Mouse (Mus musculus): ENCODE data around the gene Paqr6. TPM values are rescaled to one million over a fixed set of nuclear protein-coding genes. Genes with fewer than 3 reads are reported as not detected.
A peak's percentile ranks its signal among the peaks of the same experiment; 100 is the strongest.

The Paqr6 gene
- 1 to 10 TPM in 1 of 2 experiments, under 1 TPM in 1; 0.46 to 1.2 TPM for total RNA-seq (2021)

- intact Hi-C loops (cut with DNase I), result no loop called here
- DNase-seq, result peak; percentile 59 to 74
These were observed at the start of gene Paqr6 for GRCm38 (mm10) chr3:88364337-88364736. Gene Paqr6, plus strand, starts transcription at chr3:88364584.

- DNase-seq, result peak; percentile 66 to 71
- intact Hi-C loops (cut with DNase I), result loop anchor here (1.0 kb wide), 1 partner anchor 10 kb away; no protein-coding TSS in a partner anchor
These were observed 39.4 kb upstream of the Paqr6 start, which contains the start of gene Glmp for GRCm38 (mm10) chr3:88324951-88325405. Gene Glmp, plus strand, starts transcription at chr3:88325023.

- intact Hi-C loops (cut with DNase I), result no loop called here
- no peak for DNase-seq
These were observed 35.4 kb upstream of the Paqr6 start for GRCm38 (mm10) chr3:88328956-88329355.

DNA sequence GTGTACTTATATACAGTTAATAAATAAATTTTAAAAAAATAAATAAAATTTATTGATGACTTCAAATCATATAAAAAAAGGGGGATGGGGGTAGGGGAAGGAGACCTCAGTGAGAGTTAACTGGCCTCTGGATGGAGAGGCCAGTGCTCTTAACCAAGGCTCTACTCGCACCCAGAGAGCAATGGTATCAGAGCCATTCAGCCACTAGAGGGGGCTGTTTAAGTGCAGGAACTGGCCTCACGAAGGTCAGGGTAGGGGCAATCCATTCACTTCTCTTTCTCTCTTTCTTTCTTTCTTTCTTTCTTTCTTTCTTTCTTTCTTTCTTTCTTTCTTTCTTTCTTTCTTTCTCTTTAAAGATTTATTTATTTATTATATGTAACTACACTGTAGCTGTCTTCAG is 33.1 kb upstream of the Paqr6 start:
- DNase-seq, result peak in 1 of 2 experiments; percentile 45
- intact Hi-C loops (cut with DNase I), result no loop called here

GRCm38 (mm10) chr3:88334029-88334658 is 30.2 kb upstream of the Paqr6 start:
- no peak for DNase-seq
- intact Hi-C loops (cut with DNase I), result no loop called here

GRCm38 (mm10) chr3:88334902-88335435 is 29.4 kb upstream of the Paqr6 start:
- DNase-seq, result no peak
- intact Hi-C loops (cut with DNase I), result loop anchor here (1.0 to 5.0 kb wide), 2 partner anchors 10 to 38 kb away; partner anchors contain the start of genes Cct3, Glmp and Tsacc

- intact Hi-C loops (cut with DNase I), result loop anchor here (1.0 to 5.0 kb wide), 2 partner anchors 10 to 38 kb away; partner anchors contain the start of genes Cct3, Glmp and Tsacc
- peak in 1 of 2 experiments; percentile 16 for DNase-seq
These were observed 28.8 kb upstream of the Paqr6 start for GRCm38 (mm10) chr3:88335436-88336053.

GRCm38 (mm10) chr3:88336058-88337013 is 28.0 kb upstream of the Paqr6 start, which contains the start of the genes Tmem79 and Smg5:
Gene Tmem79, minus strand, starts transcription at chr3:88336148.
Gene Smg5, plus strand, starts transcription at chr3:88336260.
- intact Hi-C loops (cut with DNase I), result loop anchor here (5.0 kb wide), 1 partner anchor 39 kb away; the partner anchor contains the start of genes Cct3 and Tsacc
- DNase-seq, result peak; percentile 95 to 99

DNA sequence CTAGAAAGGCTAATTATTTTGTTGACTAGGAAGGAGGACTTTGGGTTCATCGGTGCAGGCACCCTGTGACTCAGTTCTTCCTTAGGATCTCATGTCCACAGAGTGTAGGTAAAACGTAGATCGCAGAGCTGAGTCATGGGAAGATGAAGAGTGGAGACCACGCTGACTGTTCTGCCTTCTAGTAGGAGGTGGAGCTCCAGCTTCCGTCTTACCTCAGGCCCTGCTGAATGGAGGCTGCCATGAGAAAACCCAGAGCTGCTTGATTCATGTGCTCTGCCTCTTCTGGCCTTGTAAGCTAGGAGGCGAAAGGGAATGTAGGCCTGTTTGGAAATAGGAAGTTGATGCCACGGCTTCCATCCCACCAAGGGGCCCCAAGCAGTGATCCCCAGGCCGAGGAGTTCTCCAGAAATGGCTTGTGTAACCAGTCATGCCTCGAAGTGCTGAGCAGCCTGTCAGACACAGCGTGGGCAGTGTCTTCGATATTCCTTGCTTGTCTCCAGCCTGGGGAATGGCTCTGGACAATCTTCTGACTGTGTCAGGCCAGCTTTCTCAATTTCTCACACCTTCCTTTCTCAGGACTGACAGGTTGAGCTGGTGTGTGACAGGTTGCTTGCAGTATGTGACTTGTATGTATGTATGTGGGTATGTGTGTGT is 26.9 kb upstream of the Paqr6 start:
- no peak for DNase-seq
- intact Hi-C loops (cut with DNase I), result loop anchor here (5.0 kb wide), 1 partner anchor 40 kb away; the partner anchor contains the start of genes Cct3 and Tsacc

GRCm38 (mm10) chr3:88338316-88338715 is 26.1 kb upstream of the Paqr6 start:
- intact Hi-C loops (cut with DNase I), result loop anchor here (5.0 kb wide), 1 partner anchor 41 kb away; the partner anchor contains the start of genes Cct3 and Tsacc
- no peak for DNase-seq

DNA sequence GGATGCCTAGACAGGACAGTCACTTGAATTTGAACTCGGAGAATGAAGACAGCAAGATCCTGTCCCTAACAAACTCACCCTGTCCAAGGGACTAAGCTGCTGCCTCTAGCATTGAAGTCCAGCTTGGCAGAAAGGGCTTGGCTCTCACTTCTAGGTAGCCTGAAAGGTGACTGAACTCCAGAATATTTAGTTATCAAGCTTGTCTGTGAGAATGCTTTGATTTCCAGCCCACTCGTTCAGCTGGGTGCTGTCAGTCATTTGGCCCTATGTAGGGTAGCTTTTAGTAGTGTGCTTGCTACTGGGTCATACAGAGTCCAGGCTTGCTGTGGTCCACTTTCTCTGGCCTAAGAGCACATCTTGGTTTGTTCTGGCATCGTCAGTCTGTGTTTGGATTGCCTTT is 25.4 kb upstream of the Paqr6 start:
- intact Hi-C loops (cut with DNase I), result loop anchor here (5.0 kb wide), 1 partner anchor 42 kb away; the partner anchor contains the start of genes Cct3 and Tsacc
- no peak for DNase-seq

DNA sequence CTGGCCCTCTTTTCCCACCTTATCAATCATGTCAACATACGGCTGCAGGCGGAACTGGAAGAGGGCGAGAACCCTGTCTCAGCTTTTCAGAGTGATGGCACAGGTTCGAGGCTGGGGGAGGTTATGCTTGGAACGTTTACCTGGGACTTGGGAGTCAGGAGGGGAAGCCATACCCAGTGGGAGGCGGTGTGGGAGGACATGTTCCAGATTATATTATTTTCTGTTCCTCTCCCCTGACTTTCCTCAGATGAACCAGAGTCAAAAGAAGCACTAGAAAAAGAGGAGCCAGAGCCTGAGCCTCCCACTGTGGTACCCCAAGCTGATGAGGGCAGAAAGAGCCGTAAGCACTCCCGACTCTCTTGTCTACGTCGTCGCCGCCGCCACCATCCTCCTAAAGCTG is 13.7 kb upstream of the Paqr6 start:
- DNase-seq, result no peak
- intact Hi-C loops (cut with DNase I), result no loop called here

DNA sequence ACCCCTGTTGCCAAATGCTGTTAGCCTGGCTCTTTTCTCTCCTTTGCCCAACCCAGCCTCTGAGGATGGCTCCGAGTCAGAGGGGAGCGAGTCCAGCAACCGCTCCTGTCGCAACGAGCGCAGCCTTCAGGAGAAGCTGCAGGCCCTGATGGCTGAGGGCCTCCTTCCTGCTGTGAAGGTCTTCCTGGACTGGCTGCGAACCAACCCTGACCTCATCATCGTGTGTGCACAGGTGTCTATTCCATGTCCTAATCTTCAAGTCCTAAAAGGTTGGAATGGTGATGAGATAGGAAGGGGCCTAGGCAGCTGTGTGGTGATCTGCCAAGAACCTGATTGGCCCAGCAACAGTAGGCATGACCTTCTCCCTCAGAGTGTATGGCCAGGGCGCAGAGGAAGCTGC is 11.5 kb upstream of the Paqr6 start:
- DNase-seq, result no peak
- intact Hi-C loops (cut with DNase I), result no loop called here

GRCm38 (mm10) chr3:88354396-88355165 is 9.8 kb upstream of the Paqr6 start:
- DNase-seq, result no peak
- intact Hi-C loops (cut with DNase I), result no loop called here

DNA sequence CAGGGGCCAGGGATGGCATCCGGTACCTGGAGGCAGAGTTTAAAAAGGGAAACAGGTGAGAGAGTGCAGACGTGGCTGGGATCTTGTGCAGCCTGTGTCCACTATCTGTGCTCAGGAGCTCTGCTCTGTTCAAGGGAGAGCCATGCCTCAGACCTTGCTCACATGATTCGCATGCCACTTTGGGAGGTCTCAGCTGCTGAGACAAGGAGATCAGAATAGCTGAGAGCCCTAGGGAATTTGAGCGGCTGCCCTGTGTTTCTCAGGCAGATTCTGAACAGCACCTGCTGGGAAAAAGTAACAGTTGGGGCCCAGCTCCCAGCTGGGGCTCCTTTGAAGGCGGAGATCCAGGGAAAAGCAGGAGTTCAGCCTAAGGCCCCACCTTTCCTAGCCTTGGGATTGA is 4.8 kb upstream of the Paqr6 start:
- intact Hi-C loops (cut with DNase I), result no loop called here
- no peak for DNase-seq

DNA sequence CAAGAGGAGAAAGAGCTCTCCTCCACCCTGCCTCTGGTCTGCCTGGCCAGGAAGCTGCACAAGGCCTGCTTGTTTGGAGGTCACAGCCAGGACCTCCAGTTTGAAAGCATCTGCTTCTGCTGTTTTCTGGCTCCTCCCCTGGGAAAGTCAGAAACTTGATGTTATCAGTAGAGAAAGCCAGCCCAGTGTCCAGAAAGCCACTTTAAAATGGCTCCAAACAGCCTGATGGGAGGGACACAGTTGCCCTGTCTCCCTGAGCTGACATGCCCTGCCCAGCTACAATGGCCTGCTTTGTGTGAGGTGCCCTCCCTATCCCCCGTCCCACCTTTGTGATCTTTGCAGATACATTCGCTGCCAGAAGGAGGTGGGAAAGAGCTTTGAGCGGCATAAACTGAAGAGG is 4.4 kb upstream of the Paqr6 start:
- no peak for DNase-seq
- intact Hi-C loops (cut with DNase I), result no loop called here

DNA sequence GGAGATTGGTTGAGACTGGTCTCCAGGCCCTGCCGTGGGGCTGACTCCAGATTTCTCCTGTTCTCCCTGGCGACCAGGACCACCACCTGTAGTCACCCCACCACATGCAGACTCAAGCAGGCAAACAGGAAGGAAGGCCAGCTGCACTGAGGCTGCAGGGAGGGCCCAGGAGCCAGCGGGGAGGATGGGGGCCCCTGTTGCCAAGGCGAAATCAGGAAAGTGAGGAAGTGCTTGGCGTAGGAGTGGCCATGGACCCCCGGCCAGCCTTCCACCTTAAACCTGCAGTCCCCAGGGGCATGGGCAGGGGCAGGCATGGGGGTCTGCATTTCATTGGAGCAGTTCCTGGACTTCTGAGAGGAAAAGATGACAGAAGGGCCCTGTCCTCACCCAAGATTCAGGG is 3.3 kb upstream of the Paqr6 start:
- DNase-seq, result no peak
- intact Hi-C loops (cut with DNase I), result no loop called here

- no peak for DNase-seq
- intact Hi-C loops (cut with DNase I), result no loop called here
These were observed 2.6 kb upstream of the Paqr6 start for GRCm38 (mm10) chr3:88361612-88362313.
